Mouse (Mus musculus): ENCODE data around the gene Gnpnat1. TPM values are rescaled to one million over a fixed set of nuclear protein-coding genes. Genes with fewer than 3 reads are reported as not detected.

The Gnpnat1 gene
- total RNA-seq, 4 experiments from 2014 or later = 16.5 to 19.2 (median 18.6) TPM

GRCm38 (mm10) chr14:45403651-45404050, 1.1 kb downstream of the Gnpnat1 start:
- no peak for DNase-seq (ENCODE audit: low spot score in 2 of 2)

- no peak for DNase-seq (ENCODE audit: low spot score in 2 of 2)
Observed at GRCm38 (mm10) chr14:45399836-45400235, 4.9 kb downstream of the Gnpnat1 start.

GRCm38 (mm10) chr14:45389194-45389593, 15.5 kb downstream of the Gnpnat1 start:
- no peak for DNase-seq (ENCODE audit: low spot score in 2 of 2)

- DNase-seq (ENCODE audit: low spot score in 2 of 2) = peak; percentile 56 to 93
Observed at GRCm38 (mm10) chr14:45388345-45389181, 16.1 kb downstream of the Gnpnat1 start.

- no peak for DNase-seq (ENCODE audit: low spot score in 2 of 2)
Observed at GRCm38 (mm10) chr14:45387480-45387879, 17.2 kb downstream of the Gnpnat1 start.

GRCm38 (mm10) chr14:45385596-45385995, 19.1 kb downstream of the Gnpnat1 start:
- no peak for DNase-seq (ENCODE audit: low spot score in 2 of 2)

GRCm38 (mm10) chr14:45382912-45383311, 21.8 kb downstream of the Gnpnat1 start:
- no peak for DNase-seq (ENCODE audit: low spot score in 2 of 2)

GRCm38 (mm10) chr14:45380756-45381155, 24.0 kb downstream of the Gnpnat1 start:
- no peak for DNase-seq (ENCODE audit: low spot score in 2 of 2)

- DNase-seq (ENCODE audit: low spot score in 2 of 2) = no peak
Observed at GRCm38 (mm10) chr14:45378771-45379170, 25.9 kb downstream of the Gnpnat1 start.

- DNase-seq (ENCODE audit: low spot score in 2 of 2) = no peak
Observed at GRCm38 (mm10) chr14:45365196-45365587, 39.5 kb downstream of the Gnpnat1 start.

GRCm38 (mm10) chr14:45364211-45365195, 40.2 kb downstream of the Gnpnat1 start:
- no peak for DNase-seq (ENCODE audit: low spot score in 2 of 2)

- DNase-seq (ENCODE audit: low spot score in 2 of 2) = peak; percentile 83 to 88
Observed at GRCm38 (mm10) chr14:45350931-45351859, 53.5 kb downstream of the Gnpnat1 start, which contains the start of gene Styx. TSS of gene Styx (plus strand) at chr14:45351093.

- DNase-seq (ENCODE audit: low spot score in 2 of 2) = peak; percentile 70 to 87
Observed at GRCm38 (mm10) chr14:45329589-45330181, 75.0 kb downstream of the Gnpnat1 start, which contains the start of gene Psmc6. TSS of gene Psmc6 (plus strand) at chr14:45329788.

- DNase-seq (ENCODE audit: low spot score in 2 of 2) = no peak
Observed at GRCm38 (mm10) chr14:45329018-45329588, 75.6 kb downstream of the Gnpnat1 start.

GRCm38 (mm10) chr14:45328072-45328713, 76.5 kb downstream of the Gnpnat1 start:
- no peak for DNase-seq (ENCODE audit: low spot score in 2 of 2)
